Mouse (Mus musculus) layer of hippocampus, postnatal 25 days (tissue): ENCODE measurements around the gene Olfr308. TPM values are rescaled to one million over a fixed set of nuclear protein-coding genes. Genes with fewer than 3 reads are reported as not detected.
"Not testable (repeated sequence)": the region's sequence is repeated elsewhere in the genome, so short reads cannot be mapped to it uniquely, and the experiment has no call there.

Source experiments
- DNase-seq, 2 experiments: peaks; one replicate each; pipeline ENCODE4 v3.0.0; 2022; ENCODE audit warnings: mixed read lengths in 2 of 2, low spot score in 1 of 2; ENCODE audit errors: extremely low spot score in 1 of 2
- microRNA-seq, 2 experiments: library from miRNA; unstranded; fragments of <30 nt; microRNA quantifications; one replicate each; pipeline ENCODE4 v1.2.0; 2021
- total RNA-seq, 2 experiments: library from RNA; stranded (reverse); gene quantifications; 2 replicates each; pipeline ENCODE4 v1.2.3; 2021

The Olfr308 gene
- total RNA-seq: not detected

- no peak for DNase-seq
Measured at GRCm38 (mm10) chr7:86325530-86325929, at the start of gene Olfr308. Olfr308 (minus strand) TSS chr7:86325630.

DNA sequence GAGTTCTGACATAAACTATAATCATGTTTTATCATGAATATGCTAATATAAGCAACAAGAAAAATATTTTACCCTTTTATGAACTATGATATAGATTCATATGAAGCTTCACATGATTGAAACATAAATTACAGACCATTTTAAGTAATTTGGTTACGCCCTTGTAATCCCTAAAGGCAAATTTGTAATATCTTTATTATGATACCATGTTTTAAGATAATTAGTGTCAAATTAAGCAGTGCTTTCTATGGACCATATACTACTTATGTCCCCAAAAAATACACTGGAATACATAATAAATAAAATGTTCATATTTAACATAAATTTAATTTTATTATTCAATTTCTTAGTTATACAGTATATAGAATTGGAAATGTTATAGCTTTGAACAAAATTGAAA, 41.4 kb upstream of the Olfr308 start, which contains the start of gene Olfr305:
Gene Olfr305 (minus strand): TSS at position 101 of the 400 bp plus-strand sequence.
- no peak for DNase-seq

GRCm38 (mm10) chr7:86346296-86346695, 20.9 kb upstream of the Olfr308 start:
- not testable (repeated sequence) for DNase-seq

DNA sequence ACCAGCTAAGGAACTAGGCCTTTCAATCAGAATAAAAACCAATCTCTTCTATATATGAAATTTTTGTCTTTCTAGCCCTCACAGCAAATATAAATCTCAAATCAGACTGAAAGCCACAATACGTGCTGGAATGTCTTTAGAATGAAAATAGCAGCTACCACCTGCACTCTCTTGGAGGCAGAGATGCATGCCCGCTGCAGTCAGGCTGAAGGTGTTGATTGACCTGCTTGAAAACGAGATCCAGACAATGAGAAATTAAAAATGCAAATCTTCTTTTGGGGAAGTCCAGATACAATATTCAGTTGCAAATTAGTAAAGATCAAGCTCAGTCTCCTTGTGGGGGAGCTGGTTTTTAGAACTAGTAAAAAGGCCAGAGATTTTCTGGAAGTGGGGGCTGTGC, 18.8 kb upstream of the Olfr308 start:
- DNase-seq: no peak

DNA sequence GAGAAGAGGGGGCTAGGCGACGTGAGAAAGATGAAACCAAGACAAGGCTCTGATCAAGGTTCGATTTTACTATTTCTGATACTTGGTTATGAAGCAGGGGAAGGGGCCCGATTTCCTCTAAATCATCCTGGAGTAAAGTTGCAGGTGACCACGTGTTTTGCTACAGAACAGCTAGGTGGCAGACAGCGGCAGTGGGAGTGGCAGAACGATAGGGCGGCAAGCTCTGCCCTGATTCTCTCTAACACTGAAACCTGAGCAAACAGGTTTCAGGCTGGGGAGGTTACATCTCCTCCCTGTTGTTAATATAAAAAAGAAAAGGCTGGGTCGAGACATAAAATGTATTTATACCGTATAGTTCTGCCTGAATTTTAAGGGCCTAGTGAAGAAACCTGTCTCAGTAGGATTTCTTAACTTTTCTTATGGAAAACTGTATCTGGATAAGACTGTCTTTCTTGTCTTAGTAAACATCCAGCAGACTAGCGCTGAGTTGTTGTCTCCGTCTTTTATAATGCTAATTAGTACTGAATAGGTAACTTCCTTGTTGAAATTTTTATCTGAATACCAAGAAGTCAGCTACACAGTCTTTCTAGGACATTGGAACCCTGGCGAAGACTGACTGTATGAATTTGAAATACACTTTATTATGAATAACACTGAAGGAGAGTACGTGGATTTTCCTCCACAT, 17.6 kb upstream of the Olfr308 start:
- no peak for DNase-seq

DNA sequence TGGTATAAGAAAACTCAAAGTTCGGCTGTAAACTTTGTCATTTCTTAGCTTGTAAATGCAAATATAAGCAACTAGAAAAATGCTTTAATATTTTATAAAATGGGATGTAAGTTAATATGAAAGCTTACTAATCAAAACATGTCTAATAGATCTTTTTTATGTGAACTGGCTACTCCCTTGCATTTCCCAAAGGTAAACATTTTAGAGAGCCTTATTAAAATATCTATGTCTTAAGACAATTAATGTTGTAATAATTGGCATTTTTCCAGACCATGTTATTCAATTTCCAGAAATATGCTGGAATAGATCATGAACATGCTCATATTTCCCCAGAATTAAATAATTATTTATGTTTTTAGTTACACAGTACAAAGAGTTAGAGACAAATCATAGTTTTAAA, 12.1 kb upstream of the Olfr308 start, which contains the start of gene Olfr307:
Gene Olfr307 (minus strand): TSS at position 101 of the 400 bp plus-strand sequence.
- no peak for DNase-seq

- no peak for DNase-seq
Measured at GRCm38 (mm10) chr7:86321323-86321722, 4.1 kb downstream of the Olfr308 start.

DNA sequence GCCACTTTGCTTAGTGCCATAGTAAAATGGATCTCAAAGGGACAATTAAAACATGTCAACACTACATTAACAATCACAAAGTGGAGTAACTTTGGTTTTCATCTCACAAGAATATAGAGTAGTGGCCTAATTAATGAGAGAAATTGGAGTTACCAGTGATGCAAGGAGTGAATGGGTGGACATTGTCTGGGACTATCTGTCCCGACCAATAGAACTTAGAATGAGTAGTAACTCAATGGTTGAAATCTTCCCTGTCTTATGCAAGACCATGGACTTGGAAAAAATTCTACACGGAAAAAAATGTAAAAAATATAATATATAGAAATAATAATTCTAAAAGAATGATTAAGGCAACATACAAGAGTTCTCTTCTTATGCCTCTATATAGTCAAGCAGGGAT, 11.8 kb downstream of the Olfr308 start, which contains the start of gene Olfr309:
Gene Olfr309 (minus strand): TSS at position 101 of the 400 bp plus-strand sequence.
- DNase-seq: no peak

GRCm38 (mm10) chr7:86277072-86277471, 48.4 kb downstream of the Olfr308 start, which contains the start of gene Olfr310:
Olfr310 (minus strand) TSS chr7:86277172.
- no peak for DNase-seq

Small RNAs within 50 kb of the gene (microRNA-seq; reads per million reads assigned to microRNA genes)
- gene Gm23192: 0 reads per million in 2 experiments

Other genes with a start within 250 kb of the Olfr308 start
- not detected for gene Vmn2r75, start 153.9 kb downstream of the Olfr308 start, total RNA-seq
- not detected for gene Vmn2r76, start 79.3 kb downstream of the Olfr308 start, total RNA-seq
- gene Olfr310, start 48.5 kb downstream of the Olfr308 start, total RNA-seq: not detected
- not detected for gene Olfr309, start 11.9 kb downstream of the Olfr308 start, total RNA-seq
- gene Olfr307, start 12.0 kb upstream of the Olfr308 start, total RNA-seq: not detected
- gene Olfr305, start 41.3 kb upstream of the Olfr308 start, total RNA-seq: not detected
- gene Olfr304, start 61.0 kb upstream of the Olfr308 start, total RNA-seq: not detected
- gene Olfr303, start 72.2 kb upstream of the Olfr308 start, total RNA-seq: not detected
- gene Olfr301, start 78.2 kb upstream of the Olfr308 start, total RNA-seq: not detected
- not detected for gene Olfr299, start 134.3 kb upstream of the Olfr308 start, total RNA-seq
- gene Olfr298, start 166.9 kb upstream of the Olfr308 start, total RNA-seq: not detected
- gene Olfr297, start 194.3 kb upstream of the Olfr308 start, total RNA-seq: not detected